Mouse (Mus musculus) layer of hippocampus, adult 8-10 months (tissue): ENCODE measurements around the gene Olfm4. TPM values are rescaled to one million over a fixed set of nuclear protein-coding genes. Genes with fewer than 3 reads are reported as not detected.

ENCODE experiments used
- DNase-seq, 2 experiments: peaks; one replicate each; pipeline ENCODE4 v3.0.0; 2022; ENCODE audit warnings: low spot score in 2 of 2
- total RNA-seq, 4 experiments: library from RNA; stranded (reverse); gene quantifications; 2 replicates each; pipeline ENCODE4 v1.2.4; 2022

Gene Olfm4
- total RNA-seq, 4 experiments from 2014 or later, result 2.8 to 3.5 (median 3.0) TPM

DNA sequence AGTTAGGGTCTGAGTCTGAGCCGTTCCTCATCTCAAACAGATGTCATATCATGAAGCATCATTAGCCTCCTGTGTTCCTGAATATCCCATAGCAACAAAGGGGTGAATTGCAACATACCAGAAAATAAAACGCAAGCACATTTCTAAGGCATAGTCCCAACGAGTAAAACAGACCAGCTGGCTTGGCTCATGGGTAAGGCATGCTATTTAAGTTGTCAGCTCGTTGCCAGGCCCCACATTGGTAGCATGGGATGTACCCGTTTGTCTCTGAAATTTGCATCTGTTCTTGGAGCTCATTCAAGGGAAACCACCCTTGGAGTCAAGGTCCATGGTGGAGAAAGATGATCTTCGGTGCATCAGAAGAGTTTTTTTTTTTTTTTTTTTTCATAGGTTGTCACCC is 42.2 kb downstream of the Olfm4 start:
- DNase-seq, result peak; percentile 60 to 65

GRCm38 (mm10) chr14:80029297-80030001 is 45.6 kb downstream of the Olfm4 start:
- no peak for DNase-seq

DNA sequence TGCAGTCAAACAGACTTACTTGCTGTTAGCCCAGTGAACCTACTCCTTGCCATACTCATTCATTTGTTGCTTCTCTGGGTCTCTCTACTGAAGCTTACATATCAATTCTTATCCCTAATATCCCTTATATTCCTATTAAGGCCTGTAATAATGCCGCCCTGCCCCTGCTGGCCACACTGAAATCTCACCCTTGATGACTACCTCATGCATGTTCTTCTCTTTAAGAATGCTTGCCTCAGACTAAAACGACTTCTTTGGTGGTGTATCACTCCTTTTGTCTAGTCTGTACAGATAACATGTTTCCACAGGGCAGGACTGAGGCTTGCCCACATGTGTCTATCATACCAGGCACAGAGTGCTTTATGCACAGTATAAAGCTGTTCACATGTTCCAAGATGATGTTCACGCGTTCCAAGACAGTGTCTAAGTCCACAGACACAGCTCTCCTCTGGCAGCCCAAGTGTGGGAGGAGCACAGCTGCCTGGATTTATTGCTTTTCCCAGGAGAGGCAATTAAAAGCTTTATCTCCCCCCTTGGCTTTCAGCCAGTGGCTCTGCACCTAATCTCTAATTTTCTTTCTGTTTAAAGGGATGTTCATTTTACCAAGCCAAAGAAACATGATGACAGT is 55.9 kb downstream of the Olfm4 start:
- DNase-seq, result no peak

- no peak for DNase-seq
Observed at GRCm38 (mm10) chr14:80046104-80046734, 62.3 kb downstream of the Olfm4 start.

DNA sequence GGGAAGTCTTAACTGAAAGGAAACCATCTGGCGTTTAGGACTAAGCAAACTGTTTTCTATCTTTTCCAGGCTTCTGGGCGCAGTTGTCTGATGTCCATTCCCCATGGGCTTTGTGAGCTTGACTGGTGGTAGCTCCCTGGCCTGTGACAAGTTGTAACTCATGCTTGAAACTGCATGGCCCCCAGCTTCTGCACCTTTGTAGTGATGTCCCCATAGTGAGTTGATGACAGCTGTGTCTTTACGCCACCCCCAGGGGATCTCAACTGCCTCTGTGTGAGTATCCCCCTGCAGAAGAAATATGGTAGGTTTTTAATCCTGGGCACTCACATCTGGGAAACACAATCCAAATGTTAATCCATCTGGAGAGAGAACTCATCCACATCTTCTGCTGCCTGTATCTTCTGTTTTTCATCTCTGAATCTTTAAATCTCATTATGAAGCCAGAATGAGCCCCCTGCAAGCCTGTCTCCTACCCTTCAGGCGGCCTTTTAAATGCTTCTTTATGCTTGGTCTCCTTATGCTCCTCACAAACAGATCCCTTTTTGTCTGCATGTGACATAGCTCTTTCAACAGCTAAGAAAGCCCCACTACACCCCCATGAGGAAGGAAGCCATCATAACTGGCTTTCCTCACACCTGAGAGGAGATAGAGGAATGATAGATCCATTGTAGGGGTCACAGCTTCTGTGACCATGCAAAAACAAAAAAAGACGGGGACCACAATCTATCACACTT is 63.7 kb downstream of the Olfm4 start:
- DNase-seq, result no peak

GRCm38 (mm10) chr14:80055725-80056124 is 71.8 kb downstream of the Olfm4 start:
- no peak for DNase-seq

- DNase-seq, result no peak
Observed at GRCm38 (mm10) chr14:80061686-80062085, 77.8 kb downstream of the Olfm4 start.

GRCm38 (mm10) chr14:80062896-80063295 is 79.0 kb downstream of the Olfm4 start:
- DNase-seq, result no peak

- no peak for DNase-seq
Observed at GRCm38 (mm10) chr14:80070580-80070979, 86.7 kb downstream of the Olfm4 start.

Other genes with a start within 250 kb of the Olfm4 start
- gene Pcdh8, start 212.8 kb upstream of the Olfm4 start, total RNA-seq, result 10 to 100 TPM; 62.3 to 64.6 (median 63.1) TPM